Mouse (Mus musculus) testis, postnatal 10 days (tissue): Measurements from ENCODE around the gene Heca.
"Not testable (repeated sequence)": the region's sequence is repeated elsewhere in the genome, so short reads cannot be mapped to it uniquely, and the experiment has no call there.

Experiments
- DNase-seq: peaks from one replicate; pipeline ENCODE4 v3.0.0; 2021; ENCODE audit warnings: low spot score

The Heca gene

DNA sequence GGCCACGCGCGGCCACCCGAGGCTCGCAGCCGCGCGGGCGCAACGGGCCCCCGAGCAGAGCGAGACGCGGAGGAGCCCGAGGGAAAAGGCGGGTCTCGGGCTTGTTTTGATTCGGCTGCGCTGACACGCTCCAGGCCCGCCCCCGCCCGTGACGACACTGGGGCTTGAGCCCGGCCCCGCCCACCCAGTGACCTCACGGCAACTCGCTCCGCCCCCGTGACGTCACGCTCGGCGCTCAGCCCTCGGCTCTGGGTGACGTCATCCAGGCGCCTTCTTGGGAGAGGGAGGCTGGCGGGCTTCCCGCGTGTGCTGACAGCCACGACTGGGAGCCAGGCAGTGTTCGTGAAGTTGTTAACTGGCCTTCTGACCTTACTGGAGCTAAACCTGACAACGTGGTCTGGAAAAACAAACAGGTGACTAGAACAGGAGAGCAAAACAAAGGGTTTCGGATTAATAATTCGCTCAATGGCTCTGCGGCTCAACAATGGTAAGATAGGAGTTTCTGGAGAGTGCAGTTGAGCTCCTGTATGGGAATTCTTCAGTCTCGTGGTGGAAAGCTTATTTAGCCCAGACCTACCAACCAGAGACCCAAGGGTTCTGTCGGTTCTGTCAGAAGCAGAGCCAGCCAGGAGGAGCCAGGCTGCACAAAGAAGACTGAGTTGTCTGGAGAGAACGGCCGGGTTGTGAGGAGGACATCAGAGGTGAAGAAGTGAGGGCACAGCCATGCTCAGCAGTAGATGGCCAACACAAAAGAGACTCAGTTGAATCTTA is at the start of gene Heca:
TSS of gene Heca (minus strand) at position 108 of the 771 bp plus-strand sequence.
- DNase-seq, result peak; percentile 96

DNA sequence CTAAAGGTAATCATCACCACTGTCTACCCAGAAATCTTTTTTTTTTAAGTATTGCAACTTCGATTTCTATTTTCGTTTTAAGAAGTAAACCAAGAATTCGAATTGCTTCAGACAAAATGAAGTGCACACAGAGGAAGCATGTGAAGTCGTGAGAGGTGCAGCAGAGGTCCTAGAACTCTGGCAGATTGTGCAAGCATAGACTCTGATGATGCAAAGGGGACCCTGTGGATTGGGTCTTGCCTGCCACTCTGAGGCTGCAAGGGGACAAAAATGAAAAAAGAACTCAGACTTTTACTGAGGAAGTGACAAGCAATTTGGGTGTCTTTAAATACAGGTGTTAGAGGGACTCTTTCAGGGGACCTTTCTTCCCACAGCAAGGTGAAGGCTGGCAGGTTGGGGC is 42.7 kb upstream of the Heca start:
- DNase-seq, result no peak

DNA sequence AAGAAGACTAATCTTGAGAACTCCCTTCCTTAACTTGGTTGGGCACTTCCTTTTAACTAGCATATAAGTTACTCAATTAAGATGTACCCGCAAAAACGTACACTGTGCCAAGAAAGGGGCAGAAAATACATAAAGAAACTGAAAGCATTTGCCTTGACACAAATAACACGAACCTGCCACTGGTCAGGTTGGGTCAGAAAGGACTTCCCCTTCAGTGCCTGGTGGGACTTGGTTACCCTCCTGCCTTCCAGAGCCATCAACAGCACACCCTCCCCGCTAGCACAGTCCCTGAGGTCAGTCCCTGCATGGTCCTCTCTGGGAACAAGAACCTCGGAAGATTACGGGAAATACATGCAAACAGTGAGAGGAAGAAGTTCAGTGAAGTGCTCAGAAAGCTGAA is 41.3 kb upstream of the Heca start:
- no peak for DNase-seq

DNA sequence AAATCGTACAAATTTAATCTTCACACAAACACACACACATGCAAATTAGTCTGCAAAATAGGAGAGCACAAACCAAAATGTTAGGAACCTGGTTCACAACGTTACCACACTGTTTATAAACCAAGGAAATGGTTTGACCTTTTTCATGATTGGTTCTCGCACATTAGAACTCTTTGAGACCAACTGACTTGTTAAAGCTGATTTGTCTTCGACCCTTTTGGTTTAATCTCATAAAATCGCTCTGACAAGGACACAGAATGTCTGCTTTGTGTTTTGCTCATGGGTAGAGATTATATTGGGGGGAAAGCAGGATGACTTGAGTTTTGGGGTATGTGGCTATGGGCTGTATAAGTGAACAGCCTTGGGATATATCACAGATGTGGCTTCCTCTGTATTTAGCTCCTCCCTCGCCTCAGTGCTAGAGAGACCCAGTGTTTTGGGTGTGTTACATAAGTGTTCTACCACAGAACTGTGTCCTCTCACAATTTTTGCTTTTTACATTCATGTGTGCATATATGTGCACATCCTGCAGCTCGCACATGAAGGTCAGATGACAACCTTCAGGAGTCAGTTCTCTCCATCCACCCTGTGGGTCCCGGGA is 40.1 kb upstream of the Heca start:
- DNase-seq, result no peak

DNA sequence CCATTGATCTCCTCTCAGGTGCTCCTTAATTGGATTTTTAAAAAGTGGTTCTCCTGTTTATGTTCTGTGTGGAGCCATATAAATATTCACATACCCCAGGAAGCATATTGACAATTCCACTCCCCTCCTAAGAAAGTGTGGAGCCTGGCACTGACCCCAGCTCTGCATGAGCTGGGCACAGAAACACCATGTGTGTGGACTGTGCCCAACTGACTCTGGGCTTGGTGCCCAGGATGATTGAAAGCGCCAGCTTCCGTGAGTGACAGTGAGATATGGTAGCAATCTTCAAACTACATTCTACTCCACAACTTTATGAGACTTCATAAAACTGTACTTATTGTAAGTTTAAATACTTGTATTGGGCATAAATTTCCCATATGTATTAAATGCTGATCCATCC is 35.4 kb upstream of the Heca start:
- DNase-seq, result no peak

DNA sequence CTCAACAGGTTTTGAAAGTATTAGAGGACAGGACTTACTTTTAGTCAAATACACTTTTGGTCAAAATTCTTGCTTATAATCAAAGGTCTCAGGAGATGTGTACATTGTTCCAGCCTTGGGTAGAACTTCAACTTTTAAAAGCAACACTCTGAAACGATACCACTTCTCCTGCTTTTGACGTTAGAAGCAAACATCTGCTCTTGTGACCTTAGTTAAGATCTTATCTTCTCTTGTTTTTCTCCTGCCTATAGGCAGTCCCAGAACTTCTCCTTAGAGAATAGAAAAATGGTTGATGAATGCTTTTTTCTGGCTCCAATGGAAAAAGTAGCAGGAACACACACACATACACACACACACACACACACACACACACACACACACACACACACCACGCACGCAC is 18.2 kb upstream of the Heca start:
- no peak for DNase-seq

DNA sequence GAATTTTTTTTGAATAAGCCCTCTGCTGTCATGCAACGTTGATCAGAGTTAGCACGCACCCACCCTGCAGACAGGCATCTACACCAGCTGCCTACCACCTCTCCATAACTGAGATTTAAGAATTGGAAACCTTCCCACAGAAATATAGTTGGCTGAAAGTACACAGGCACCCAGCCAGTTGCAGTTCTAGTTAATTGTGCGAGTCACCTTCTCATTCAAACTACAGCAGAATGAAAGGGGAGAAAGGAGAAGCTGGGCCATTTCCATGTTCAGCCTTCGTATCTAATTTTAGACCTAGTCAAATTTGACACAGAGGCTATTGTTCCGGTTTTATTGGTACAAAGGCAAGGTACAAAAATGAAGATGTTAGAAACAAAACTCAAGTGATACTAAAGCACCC is 2.9 kb upstream of the Heca start:
- DNase-seq, result no peak

DNA sequence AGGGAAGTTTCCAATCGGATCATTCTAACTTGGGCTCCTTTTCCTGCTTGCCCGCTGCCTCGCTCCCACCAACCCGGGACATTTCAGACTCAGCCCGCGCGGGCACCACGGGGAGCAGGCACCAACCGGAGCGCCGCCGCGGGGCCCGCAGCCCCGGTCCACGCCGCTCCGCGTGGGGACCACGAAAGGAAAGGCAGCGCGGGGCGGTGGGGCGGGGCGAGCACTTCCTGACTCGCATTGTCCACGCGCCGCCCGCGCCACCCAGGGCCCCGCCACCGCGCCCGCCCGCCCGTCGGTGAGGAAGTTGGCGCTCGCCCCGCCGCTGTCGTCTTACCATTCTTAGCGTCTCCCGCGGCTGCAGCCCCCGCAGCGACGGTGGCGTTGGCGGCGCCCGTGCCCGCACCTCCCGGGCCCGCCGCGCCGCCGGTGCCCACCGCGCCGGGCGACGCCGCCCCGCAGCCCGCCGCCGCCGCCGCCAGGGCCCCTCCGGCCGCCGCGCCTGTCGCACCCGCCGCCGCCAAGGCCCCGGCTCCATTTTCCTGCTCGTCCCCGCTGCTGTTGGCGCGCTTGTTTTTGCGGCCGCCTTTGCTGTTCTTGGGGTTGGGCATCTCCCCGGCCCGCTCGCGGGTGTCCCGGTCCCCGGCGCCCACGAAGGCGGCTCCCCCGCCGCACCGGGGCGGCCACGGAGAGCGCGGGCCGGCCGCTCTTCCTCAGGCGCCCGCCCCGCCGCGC is 526 bp downstream of the Heca start:
- peak; percentile 86 for DNase-seq

DNA sequence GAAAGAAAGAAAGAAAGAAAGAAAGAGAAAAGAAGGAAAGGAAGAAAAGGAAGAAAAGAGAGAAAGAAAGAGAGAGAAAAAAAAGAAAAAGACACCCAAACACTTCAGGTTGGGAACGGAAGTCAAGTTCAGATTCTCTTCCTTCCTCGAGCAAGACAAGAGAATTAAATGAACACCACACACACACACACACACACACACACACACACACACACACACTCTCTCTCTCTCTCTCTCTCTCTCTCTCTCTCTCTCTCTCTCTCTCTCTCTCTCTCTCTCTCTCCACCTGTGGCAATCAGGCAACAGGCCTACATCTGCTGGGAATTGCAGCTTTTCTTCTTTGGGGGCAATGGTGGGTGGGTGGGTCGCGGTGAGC is 1.1 kb downstream of the Heca start:
- not testable (repeated sequence) for DNase-seq

DNA sequence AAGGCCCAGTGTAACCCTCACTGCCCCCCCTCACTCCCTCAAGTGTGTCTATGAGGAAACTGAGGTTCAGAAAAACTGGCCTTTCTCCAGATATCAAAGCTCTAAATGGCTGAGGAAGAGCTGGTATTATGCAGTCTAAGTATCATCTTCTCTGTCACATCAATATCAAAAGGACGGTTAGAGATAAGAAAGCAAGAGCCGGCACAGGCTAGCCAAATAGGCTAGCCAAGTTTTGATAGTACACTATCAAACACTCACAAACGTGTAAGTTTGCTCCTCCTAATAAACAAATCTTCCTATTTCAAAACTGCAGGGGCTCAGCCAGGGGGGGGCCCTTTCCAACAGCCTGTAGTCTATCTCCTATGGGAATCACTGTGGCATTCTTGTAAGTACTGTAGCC is 1.8 kb downstream of the Heca start:
- DNase-seq, result no peak

DNA sequence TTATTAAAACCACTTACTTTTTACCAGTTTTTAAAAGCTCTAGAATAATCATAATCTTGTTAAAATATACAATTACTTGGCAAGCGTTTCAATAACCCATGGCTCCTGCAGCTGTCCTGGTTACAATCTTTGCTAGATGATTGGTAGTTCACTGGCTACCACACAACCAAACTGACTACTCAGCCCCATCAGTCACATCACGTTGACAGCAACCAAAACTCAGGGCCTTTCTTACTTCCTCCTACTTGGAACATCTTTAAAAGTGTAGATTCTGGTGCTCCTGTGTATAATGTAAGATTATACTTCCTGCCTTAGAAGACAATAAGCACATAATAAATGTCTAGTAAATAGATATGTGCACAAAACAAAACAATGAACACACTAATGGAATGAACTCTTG is 14.2 kb downstream of the Heca start:
- no peak for DNase-seq

DNA sequence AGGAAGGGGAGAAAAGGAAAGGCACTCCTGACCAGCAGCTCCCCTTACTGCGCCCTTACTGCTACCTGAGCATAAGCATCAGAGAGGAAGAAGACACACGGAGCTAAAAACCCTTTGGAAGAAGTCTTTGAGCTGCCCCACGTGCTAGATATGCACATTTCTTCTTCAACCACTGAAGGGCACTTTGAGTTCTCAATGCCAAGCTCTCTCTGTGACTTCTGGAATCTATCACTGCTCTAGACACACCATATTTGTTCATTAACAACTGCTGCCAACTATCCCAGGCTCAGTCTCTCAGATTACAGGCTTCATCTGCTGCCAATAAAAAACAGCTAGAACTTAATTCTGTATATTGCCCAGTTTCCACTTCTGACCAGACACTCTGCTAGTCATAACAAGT is 15.7 kb downstream of the Heca start:
- DNase-seq, result no peak

DNA sequence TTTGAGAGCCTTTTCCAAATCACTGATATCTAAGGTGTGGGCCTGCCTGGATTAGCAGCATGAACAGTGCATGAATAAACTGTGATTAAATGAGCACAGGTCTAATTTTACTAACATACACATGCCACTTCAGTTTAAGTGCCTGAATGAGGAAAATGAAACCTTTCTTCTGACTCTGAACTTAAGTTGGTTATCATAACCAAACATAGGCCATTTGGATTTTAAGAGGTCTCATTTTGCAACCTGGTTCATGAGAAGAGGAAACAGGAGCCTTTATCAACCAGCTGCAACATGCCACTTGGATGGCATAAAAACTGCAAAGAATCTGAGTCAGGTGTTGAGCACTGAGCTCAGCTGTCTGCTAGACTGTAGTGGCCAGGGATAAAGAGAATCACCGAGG is 16.7 kb downstream of the Heca start:
- no peak for DNase-seq

DNA sequence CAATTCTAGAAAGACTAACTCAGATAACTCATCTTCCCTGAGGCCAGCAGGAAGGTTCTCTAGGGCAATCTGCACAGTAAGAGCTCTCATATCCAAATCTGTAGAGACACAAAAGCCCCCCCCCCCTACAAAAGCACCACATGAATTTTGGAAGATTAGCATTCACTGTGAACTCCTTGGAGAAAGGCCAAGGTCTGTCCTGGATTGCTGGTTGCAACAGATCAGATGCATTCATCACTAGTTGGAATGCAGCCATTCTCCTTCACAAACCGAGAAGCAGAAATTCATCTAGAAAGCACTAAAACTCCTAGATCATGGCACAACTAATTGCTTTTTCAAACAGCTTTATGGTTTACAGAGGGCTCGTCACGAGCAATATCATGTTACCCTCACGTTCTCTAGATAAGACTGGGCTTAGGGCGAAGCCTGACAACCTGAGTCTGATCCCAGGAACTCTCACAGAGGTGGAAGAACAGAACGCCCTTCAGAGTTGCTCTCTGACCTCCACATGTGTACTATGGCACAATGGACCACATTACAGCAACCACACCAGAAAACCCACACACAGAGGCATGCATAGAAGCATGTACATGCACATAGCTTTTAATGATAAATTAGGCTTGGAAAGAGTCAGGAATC is 17.3 kb downstream of the Heca start:
- DNase-seq, result no peak

DNA sequence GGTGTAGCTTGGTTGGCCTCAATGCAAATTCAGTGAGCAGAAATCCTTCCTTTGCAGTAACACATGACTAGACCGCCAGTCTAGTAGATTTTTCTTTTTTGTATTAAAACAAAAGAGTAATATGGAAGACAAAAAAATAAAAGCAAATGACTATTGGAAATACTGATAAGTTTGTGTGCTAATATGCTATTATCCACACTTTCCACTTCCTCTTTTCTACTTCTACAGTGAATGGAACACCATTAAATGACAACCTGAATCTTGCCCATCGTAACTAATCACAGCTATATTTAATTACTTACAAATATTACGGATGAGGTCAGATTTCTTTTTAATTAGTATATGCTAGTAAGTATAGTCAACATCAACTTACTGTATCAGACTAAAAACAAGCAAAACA is 22.7 kb downstream of the Heca start:
- no peak for DNase-seq

DNA sequence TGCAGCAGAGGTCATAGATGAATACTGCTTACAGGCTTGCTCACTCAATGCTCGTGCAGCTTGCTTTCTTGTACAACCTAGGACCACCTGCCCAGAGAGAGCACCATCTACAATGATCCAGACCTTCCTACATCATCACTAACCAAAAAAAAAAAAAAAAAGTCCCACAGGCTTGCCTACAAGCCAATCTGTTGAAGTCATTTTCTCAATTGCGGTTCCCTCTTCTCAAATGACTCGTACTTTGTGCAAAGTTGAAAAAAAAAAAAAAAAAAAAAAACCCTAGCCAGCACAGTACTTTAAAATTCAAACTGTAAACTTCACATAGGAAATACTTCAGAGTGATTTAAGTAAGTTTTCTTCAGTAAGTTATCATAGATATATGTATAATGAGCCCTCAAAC is 23.7 kb downstream of the Heca start:
- no peak for DNase-seq

DNA sequence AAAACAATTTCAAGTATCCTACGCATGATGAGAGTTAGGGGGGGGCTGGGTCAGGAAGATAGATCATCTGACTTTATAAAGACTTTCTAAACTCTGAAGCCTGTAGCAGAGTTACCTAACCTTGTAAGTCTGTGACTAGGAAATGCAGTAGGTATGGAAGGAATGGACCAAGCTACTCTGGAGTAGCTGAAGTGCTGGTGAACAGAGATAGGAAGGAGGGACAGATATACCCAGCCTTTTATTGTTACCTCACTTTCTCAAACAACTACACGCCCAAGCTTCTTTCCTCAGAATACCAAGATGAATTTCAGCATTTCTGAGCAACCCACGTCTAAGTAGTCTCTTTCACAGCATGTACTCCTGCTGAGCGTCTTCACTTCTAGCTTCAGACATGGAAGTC is 26.5 kb downstream of the Heca start:
- no peak for DNase-seq

DNA sequence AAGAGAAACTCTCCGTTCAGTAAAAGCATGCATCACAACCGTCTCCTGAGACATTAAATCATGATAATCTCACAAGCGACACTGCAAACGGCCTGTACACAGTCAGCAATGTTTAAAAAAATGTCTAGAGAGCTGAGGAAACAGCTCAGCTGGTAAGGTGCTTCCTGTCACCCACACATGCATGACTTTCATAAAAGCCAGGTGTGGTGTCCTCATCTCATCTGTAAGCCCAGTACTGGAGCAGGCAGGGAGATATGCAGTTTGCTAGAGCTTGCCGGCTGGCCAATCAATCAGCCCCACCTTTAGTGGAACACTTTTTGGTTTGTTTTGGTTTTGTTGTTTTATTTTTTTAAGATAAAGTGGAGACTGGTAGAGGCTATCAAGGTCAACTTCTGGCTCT is 27.9 kb downstream of the Heca start:
- DNase-seq, result no peak

DNA sequence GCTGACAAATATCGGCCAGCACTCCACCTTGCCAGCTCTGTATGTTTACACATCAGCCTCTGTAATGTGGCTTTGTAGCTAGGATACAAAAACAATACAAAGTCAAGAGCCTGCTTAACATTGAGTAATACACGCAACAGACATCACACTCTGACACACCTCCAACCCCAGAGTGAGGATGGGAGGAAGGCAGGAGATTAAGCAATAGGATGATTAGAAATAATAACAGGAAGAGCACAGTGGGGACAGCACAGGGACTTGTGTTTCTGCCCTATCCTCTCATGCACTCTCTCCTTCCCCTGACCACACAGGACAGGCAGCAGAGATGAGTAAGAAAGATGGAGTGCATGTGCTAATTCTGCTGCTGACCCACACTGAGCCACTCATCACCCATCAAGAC is 28.8 kb downstream of the Heca start:
- DNase-seq, result no peak

DNA sequence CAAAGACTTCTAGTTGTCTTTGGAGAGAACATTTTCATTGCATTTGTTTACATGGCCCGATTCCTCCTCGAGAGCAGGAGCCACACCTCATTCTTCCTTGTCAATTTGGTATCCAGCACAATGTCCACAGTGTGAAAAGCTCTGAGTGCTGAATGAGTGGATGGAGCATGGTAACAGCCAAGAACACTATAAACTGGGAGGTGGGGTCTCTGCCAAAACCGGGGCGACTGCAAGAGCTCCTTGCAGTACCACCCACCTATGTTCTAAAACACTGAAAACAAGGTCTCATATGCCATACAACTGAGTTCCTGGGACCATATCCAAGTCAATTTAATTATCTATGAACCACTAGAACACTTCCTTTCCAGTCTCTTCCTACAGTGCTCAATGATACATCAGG is 39.1 kb downstream of the Heca start:
- DNase-seq, result no peak

DNA sequence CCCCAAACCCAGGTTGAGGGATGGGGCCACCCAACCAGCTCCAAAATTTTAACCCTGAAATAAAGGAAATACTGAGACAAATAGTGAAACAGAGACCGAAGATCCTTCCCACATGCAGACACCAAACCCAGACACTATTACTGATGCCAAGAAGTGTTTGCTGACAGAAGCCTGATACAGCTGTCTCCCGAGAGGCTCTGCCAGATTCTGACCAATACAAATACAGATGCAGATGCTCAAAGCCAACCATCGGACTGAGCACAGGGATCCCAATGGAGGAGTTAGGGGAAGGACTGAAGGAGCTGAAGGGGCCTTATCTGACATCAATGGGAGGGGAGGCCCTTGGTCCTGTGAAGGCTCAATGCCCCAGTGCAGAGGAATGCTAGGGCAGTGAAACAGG is 41.5 kb downstream of the Heca start:
- not testable (repeated sequence) for DNase-seq

DNA sequence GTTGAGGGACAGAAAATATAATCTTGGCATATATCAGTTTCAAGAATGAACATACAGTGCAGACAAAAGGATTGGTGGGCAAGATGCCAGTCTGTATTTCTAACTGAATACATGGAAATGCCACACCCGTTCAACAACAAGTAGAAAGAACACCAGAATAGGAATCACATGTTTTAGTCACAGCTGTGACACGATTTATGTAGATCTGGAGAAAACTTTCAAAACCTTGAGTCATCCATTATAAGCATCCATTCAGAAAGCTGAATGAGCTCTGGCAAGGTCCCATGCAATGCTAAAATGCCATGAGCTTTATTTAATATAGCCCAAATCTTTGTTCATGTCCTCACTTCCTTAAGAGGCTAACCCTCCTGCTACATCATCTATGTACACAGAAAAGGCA is 44.4 kb downstream of the Heca start:
- DNase-seq, result no peak

DNA sequence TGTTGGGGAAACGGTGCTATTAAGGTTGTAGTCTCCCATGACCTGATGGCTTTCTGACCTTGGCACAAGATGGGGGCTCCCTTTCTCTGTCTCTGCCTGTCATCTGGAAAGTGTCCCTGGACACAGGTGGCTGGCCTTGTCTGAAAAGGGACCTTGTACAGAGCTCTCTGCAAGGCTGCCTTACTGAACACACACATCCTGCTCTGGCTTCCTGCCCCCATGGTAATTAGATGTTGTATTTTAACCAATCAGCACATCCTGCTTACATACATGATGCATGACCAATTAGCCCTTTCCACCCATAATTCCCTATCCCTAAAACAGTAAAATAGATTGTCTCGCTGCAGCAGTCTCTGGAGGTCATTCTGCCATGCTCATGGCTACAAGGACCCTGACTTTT is 67.1 kb downstream of the Heca start:
- DNase-seq, result no peak
